Mouse (Mus musculus): Measurements from ENCODE around the gene Fyn.

GRCm38 (mm10) chr10:39370786-39371221, 2.1 kb downstream of the Fyn start:
- TF ChIP-seq EP300 (IDR thresholded peaks at IDR 0.05; ENCODE audit: low read depth) = no peak
- TF ChIP-seq CTCF (IDR thresholded peaks at IDR 0.05; ENCODE audit: low read depth) = no peak
